Mouse (Mus musculus): Measurements from ENCODE around the gene Fam189a2. TPM values are rescaled to one million over a fixed set of nuclear protein-coding genes. Genes with fewer than 3 reads are reported as not detected.

Gene Fam189a2
- total RNA-seq (2012; rRNA removed) (not detected in 2 replicates), polyA plus RNA-seq (2012; ENCODE audit: insufficient read depth in 1 of 2, insufficient read length in 2 of 2, low read depth in 1 of 2, low replicate concordance in 2 of 2, missing spikeins in 1 of 2) (not detected)

DNA sequence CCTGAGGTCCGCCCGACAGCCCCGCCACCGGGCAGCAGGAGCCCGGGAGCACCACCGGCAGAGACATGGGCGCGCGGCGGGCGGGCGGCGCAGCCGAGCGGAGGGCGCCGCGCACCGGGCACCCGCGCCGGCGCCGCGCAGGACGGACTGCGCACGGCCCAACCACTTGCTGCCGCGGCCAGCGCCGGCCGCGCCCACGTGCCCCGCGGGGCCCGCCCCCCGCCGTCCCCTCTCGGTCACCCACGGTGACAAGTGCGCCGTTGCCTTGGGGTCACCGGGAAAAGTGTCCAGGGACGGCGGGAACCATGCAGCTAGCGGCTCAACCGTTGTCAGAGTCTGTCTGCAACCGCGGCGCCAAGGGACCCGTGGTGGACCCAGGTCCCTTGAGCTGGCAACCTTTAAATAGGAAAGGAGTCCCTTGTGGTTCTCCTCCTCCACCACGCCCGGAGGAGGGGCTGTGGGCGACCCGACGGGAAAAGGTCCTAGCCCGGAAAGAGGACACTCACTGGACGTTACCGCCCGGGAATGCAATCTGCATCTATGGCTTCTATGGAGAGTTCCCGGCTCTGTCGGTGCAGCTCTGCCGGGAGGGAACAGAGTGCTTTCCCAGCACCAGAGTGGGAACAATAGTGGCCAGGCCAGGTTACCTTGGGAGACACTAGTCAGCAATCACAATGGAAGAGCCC lies at the start of gene Fam189a2:
Gene Fam189a2, minus strand, starts transcription at position 149 of the 686 bp plus-strand sequence.
- no peaks in the 10 kb centered on the region; a peak in 1 of 4 replicates for H3K36me3 ChIP-seq (ENCODE audit: control insufficient read depth in 1 of 2, insufficient read depth in 2 of 2, low read length in 2 of 2)
- no peak for TF ChIP-seq POLR2A (IDR thresholded peaks at IDR 0.05; ENCODE audit: control insufficient read depth in 1 of 2, insufficient read depth in 1 of 2, low read depth in 1 of 2, low read length in 2 of 2, poor library complexity in 1 of 2)
- no peak for TF ChIP-seq KAT2A (conservative IDR thresholded peaks at IDR 0.05; ENCODE audit: low read depth, low read length)
- no peak for TF ChIP-seq BHLHE40 (IDR thresholded peaks at IDR 0.05; ENCODE audit: borderline replicate concordance, low read depth, low read length)
- TF ChIP-seq UBTF (IDR thresholded peaks at IDR 0.05; ENCODE audit: borderline replicate concordance, insufficient read depth, low read depth, low read length), result no peak
- no peak for TF ChIP-seq MYB (IDR thresholded peaks at IDR 0.05; ENCODE audit: low read depth, low read length)
- no peaks in the 10 kb centered on the region for H3K79me2 ChIP-seq (ENCODE audit: control insufficient read depth, insufficient read depth, low read length, poor library complexity)
- H3K27ac ChIP-seq (ENCODE audit: control insufficient read depth, low read depth, low read length), result no peak within 1 kb of the TSS
- H3K4me3 ChIP-seq (ENCODE audit: control insufficient read depth in 1 of 2, insufficient read depth in 1 of 2, low read depth in 2 of 2, low read length in 2 of 2), result no peak within 1 kb of the TSS
- H3K9ac ChIP-seq (ENCODE audit: control insufficient read depth, low read depth, low read length, poor library complexity, severe bottlenecking), result no peak within 1 kb of the TSS
- no peaks in the 10 kb centered on the region for H3K9me3 ChIP-seq (replicated peaks; ENCODE audit: insufficient read depth, low read length)
- no peaks in the 10 kb centered on the region for H3K4me1 ChIP-seq (ENCODE audit: control insufficient read depth in 1 of 2, insufficient read depth in 2 of 2, low read length in 2 of 2)
- no peak for DNase-seq (ENCODE audit: low read depth, low spot score)
- no peaks in the 10 kb centered on the region for H3K27me3 ChIP-seq (ENCODE audit: control insufficient read depth in 1 of 2, insufficient read depth in 2 of 2, low read length in 2 of 2)

DNA sequence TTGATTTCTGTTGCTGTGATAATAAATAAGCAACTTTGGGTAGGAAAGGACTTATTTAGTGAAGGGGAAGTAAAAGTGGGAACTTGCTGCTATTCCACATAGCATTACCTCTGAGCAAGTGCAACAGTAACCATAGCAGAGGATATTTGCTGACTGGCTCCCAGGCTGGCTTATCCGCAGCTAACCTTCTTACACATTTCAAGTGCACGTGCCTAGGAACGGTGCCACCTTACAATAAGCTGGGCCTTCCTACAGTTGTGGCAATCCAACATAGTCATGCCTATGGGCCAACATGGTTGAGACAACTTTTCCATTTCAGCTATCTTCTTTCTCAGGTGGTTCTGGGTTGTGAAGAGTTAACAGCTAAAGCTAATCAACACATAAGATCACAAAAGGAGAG lies 46.8 kb upstream of the Fam189a2 start:
- Histone ChIP-seq H3K9ac (ENCODE audit: control insufficient read depth, low read depth, low read length, poor library complexity, severe bottlenecking) (no peak overlapping the region), H3K27ac (ENCODE audit: control insufficient read depth, low read depth, low read length) (no peak overlapping the region), H3K9me3 (replicated peaks; ENCODE audit: insufficient read depth, low read length) (no peaks in the 10 kb centered on the region), H3K4me1 (ENCODE audit: control insufficient read depth in 1 of 2, insufficient read depth in 2 of 2, low read length in 2 of 2) (no peaks in the 10 kb centered on the region), H3K4me3 (ENCODE audit: control insufficient read depth in 1 of 2, insufficient read depth in 1 of 2, low read depth in 2 of 2, low read length in 2 of 2) (no peak overlapping the region), H3K36me3 (ENCODE audit: control insufficient read depth in 1 of 2, insufficient read depth in 2 of 2, low read length in 2 of 2) (no peaks in the 10 kb centered on the region), H3K27me3 (ENCODE audit: control insufficient read depth in 1 of 2, insufficient read depth in 2 of 2, low read length in 2 of 2) (no peaks in the 10 kb centered on the region), H3K79me2 (ENCODE audit: control insufficient read depth, insufficient read depth, low read length, poor library complexity) (no peaks in the 10 kb centered on the region)
- DNase-seq (ENCODE audit: low read depth, low spot score), result no peak
- no peak for TF ChIP-seq NRF1 (IDR thresholded peaks at IDR 0.05; ENCODE audit: insufficient read depth, low read depth, low read length, poor library complexity, severe bottlenecking)
- TF ChIP-seq ZC3H11A (IDR thresholded peaks at IDR 0.05; ENCODE audit: low read depth, low read length), result no peak
- TF ChIP-seq USF2 (IDR thresholded peaks at IDR 0.05; ENCODE audit: borderline replicate concordance in 1 of 2, insufficient read depth in 1 of 2, low read depth in 1 of 2, low read length in 2 of 2), result no peak
- no peak for TF ChIP-seq TBP (IDR thresholded peaks at IDR 0.05; ENCODE audit: low read depth, low read length)
- no peak for TF ChIP-seq MYB (IDR thresholded peaks at IDR 0.05; ENCODE audit: low read depth, low read length)
- no peak for TF ChIP-seq MAZ (IDR thresholded peaks at IDR 0.05; ENCODE audit: low read depth, low read length)
- TF ChIP-seq BHLHE40 (IDR thresholded peaks at IDR 0.05; ENCODE audit: borderline replicate concordance, low read depth, low read length), result no peak
- TF ChIP-seq ELF1 (IDR thresholded peaks at IDR 0.05; ENCODE audit: low read depth, low read length), result no peak
- TF ChIP-seq CTCF (IDR thresholded peaks at IDR 0.05 in 2 of 3, conservative IDR thresholded peaks at IDR 0.05 in 1 of 3; ENCODE audit: control insufficient read depth in 1 of 3, insufficient read depth in 1 of 3, low read depth in 2 of 3, low read length in 3 of 3, poor library complexity in 1 of 3, severe bottlenecking in 1 of 3), result no peak
- TF ChIP-seq EP300 (IDR thresholded peaks at IDR 0.05; ENCODE audit: low read depth in 1 of 2, low read length in 2 of 2), result no peak

Measured in MEL (cell line).